Mouse (Mus musculus) midbrain, embryonic 16.5 days (tissue): ENCODE measurements around the gene Vmn1r52. TPM values are rescaled to one million over a fixed set of nuclear protein-coding genes. Genes with fewer than 3 reads are reported as not detected.
"Not testable (repeated sequence)": the region's sequence is repeated elsewhere in the genome, so short reads cannot be mapped to it uniquely, and the experiment has no call there.

Source experiments
- ATAC-seq: fragments of 200-750 bp; cut with Nextera tagmentation; 2 replicates; pipeline ENCODE4 v1.8.0; 2017; ENCODE audit warnings: moderate TSS enrichment
- H3K27ac ChIP-seq: fragments of 300-500 bp; sonication (generic); 2 replicates; pipeline ENCODE4 v1.5.1; 2014; ENCODE audit warnings: mild to moderate bottlenecking, low read length, mixed read lengths
- H3K27me3 ChIP-seq: fragments of 300-500 bp; sonication (generic); 2 replicates; pipeline ENCODE4 v1.6.1; 2014; ENCODE audit warnings: low read depth, low read length, mixed read lengths; ENCODE audit not compliant: control insufficient read depth, insufficient read depth
- H3K36me3 ChIP-seq: fragments of 300-500 bp; sonication (generic); 2 replicates; pipeline ENCODE4 v1.6.1; 2014; ENCODE audit warnings: mild to moderate bottlenecking, low read length, moderate library complexity, mixed read lengths; ENCODE audit not compliant: control insufficient read depth, insufficient read depth
- H3K4me1 ChIP-seq: fragments of 300-500 bp; sonication (generic); 2 replicates; pipeline ENCODE4 v1.6.1; 2014; ENCODE audit warnings: mild to moderate bottlenecking, low read length, mixed read lengths; ENCODE audit not compliant: control insufficient read depth, insufficient read depth
- H3K4me2 ChIP-seq: fragments of 300-500 bp; sonication (generic); 2 replicates; pipeline ENCODE4 v1.6.1; 2014; ENCODE audit warnings: mild to moderate bottlenecking, low read length, mixed read lengths
- H3K4me3 ChIP-seq: fragments of 300-500 bp; sonication (generic); 2 replicates; pipeline ENCODE4 v1.5.1; 2014; ENCODE audit warnings: low read depth, mild to moderate bottlenecking, low read length, moderate library complexity, mixed read lengths
- H3K9ac ChIP-seq: fragments of 300-500 bp; sonication (generic); 2 replicates; pipeline ENCODE4 v1.6.1; 2014; ENCODE audit warnings: low read depth, low read length, mixed read lengths
- H3K9me3 ChIP-seq: fragments of 300-500 bp; sonication (generic); replicated peaks from 2 replicates; pipeline ENCODE4 v1.6.1; 2014; ENCODE audit warnings: mild to moderate bottlenecking, low read length, mixed read lengths; ENCODE audit not compliant: control insufficient read depth, poor library complexity, severe bottlenecking
- WGBS: fragments of 180-500 bp; shearing (Covaris S2); extraction: QIAGEN DNeasy Blood & Tissue Kit; methylation state at CpG from one replicate; pipeline ENCODE4 v1.1.7; 2014; 5-methylcytosine and 5-hydroxymethylcytosine counted together
- polyA plus RNA-seq: library from polyadenylated mRNA; unstranded; fragments of >200 nt; fragmentation: Nextera tagmentation; extraction: Ambion mirVana; gene quantifications from 2 replicates; pipeline ENCODE4 v1.2.1, GENCODE M21; 2015

Gene Vmn1r52
- polyA plus RNA-seq = not detected in 2 replicates

DNA sequence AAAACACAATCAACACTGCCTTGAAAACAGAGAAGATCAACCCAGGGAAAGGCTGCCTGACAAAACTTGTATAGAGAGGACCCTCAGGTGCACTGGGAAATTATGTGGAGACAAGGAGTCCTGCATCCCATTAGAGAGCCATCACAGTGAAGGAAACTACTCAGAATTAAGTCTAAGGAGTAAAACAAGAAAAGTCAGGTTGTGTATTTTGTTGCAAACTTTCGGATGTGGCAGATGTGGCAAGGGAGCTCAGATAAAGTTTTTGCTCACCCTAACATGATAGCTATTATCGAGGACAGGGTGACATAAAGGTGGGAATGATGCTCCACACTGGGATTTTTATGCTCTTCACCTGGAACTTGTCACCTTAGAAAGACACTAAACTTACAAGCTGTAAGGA, at the start of gene Vmn1r52:
Gene Vmn1r52 (plus strand): TSS at position 301 of the 400 bp plus-strand sequence.
- H3K9ac ChIP-seq = no peak within 1 kb of the TSS
- H3K27me3 ChIP-seq = no peaks in the 10 kb centered on the region
- 0 out of 2 replicates have a peak, but pooled peaks cover 3% of the 10 kb centered on the region for H3K9me3 ChIP-seq
- no peak within 1 kb of the TSS for H3K4me3 ChIP-seq
- no peak within 1 kb of the TSS for H3K4me2 ChIP-seq
- no peaks in the 10 kb centered on the region for H3K4me1 ChIP-seq
- no peaks in the 10 kb centered on the region for H3K36me3 ChIP-seq
- ATAC-seq = no peak
- H3K27ac ChIP-seq = no peak within 1 kb of the TSS
- WGBS = 79% methylated on average over 2 of the region's 2 CpGs

DNA sequence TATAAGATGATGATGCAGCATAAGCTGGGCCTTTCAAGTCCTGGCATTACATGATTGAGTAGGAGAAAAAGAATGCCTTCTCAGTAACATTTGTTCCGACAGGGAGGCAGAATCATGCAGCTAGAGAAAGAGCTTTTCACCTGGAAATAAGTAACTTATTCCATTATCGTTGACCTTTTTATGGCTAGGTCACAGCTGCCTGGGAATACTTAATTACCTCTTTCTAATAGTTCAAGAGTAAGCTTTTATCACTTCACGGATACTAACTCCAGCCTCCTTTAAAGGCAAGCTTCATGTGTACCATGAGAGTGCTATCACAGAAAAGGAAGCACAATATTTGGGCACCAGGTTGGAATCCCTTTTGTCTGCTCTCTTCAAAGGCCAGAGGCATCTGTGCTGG, 14.5 kb upstream of the Vmn1r52 start:
- no peak for ATAC-seq

DNA sequence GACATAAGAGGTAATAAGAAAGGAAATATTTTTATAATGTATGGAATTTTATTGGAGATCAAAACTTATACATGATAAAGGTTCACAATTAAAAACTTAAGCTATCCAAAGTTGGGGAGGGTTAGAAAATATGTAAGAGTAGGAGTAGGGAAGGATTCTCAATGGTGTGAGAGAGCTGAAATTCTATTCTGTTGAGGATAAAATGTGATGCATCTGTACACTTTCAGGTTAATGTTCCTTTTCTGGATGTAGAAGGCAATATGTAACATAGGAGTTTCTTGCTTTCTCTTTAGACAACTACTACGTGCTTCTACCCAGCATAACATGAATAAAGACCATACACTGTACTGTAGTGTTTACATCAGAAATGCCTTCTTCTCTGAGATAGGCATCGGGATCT, 27.9 kb downstream of the Vmn1r52 start, which contains the start of gene V1ra8:
Gene V1ra8 (plus strand): TSS at position 301 of the 400 bp plus-strand sequence.
- not testable (repeated sequence) for H3K9ac ChIP-seq, H3K27me3 ChIP-seq, ATAC-seq, H3K4me1 ChIP-seq, H3K4me2 ChIP-seq, H3K4me3 ChIP-seq, H3K36me3 ChIP-seq, H3K9me3 ChIP-seq, H3K27ac ChIP-seq
- 90% methylated on average over 2 of the region's 2 CpGs for WGBS

More for the DNA sequence above, 14.5 kb upstream of the Vmn1r52 start:
- H3K9ac ChIP-seq = no peak overlapping the region
- no peak overlapping the region for H3K4me2 ChIP-seq
- no peaks in the 10 kb centered on the region for H3K36me3 ChIP-seq
- no peaks in the 10 kb centered on the region for H3K4me1 ChIP-seq
- no peak overlapping the region for H3K4me3 ChIP-seq
- 0 out of 2 replicates have a peak, but pooled peaks cover 2% of the 10 kb centered on the region for H3K9me3 ChIP-seq
- H3K27me3 ChIP-seq = no peaks in the 10 kb centered on the region
- 86% methylated on average over 3 of the region's 3 CpGs for WGBS
- H3K27ac ChIP-seq = no peak overlapping the region

DNA sequence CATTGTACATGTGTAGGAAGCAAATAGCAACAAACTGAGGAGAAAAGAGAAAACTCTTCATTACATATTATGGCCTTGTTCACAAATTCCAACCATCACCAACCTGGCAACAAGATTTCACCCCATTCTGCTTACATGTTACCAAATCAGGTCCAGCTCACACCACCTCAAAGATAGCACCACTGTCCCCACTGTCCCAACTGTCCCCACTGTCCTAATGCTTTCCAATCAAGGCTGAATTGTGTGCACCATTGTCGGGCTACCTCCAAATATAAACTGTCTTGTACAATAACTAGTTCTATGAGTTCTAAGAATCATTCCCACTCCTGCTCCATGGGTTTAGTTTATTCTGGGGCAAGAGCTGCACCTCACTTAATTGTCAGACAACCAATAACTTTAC, 49.7 kb downstream of the Vmn1r52 start, which contains the start of gene Vmn1r53:
Gene Vmn1r53 (minus strand): TSS at position 101 of the 400 bp plus-strand sequence.
- H3K36me3 ChIP-seq = no peaks in the 10 kb centered on the region
- 81% methylated on average over 1 of the region's 1 CpGs for WGBS
- H3K27ac ChIP-seq = no peak within 1 kb of the TSS
- no peak within 1 kb of the TSS for H3K9ac ChIP-seq
- H3K4me2 ChIP-seq = no peak within 1 kb of the TSS
- no peak within 1 kb of the TSS for H3K4me3 ChIP-seq
- no peaks in the 10 kb centered on the region for H3K27me3 ChIP-seq
- H3K4me1 ChIP-seq = no peaks in the 10 kb centered on the region
- no peak for ATAC-seq
- H3K9me3 ChIP-seq = no peaks in the 10 kb centered on the region

Other genes starting within 250 kb of the Vmn1r52 start
- gene Vmn1r45, start 234.2 kb upstream of the Vmn1r52 start, polyA plus RNA-seq = not detected in 2 replicates
- not detected in 2 replicates for gene Vmn1r46, start 205.5 kb upstream of the Vmn1r52 start, polyA plus RNA-seq
- gene Vmn1r47, start 158.7 kb upstream of the Vmn1r52 start, polyA plus RNA-seq = not detected in 2 replicates
- gene Vmn1r48, start 138.0 kb upstream of the Vmn1r52 start, polyA plus RNA-seq = not detected in 2 replicates
- gene Vmn1r49, start 96.3 kb upstream of the Vmn1r52 start, polyA plus RNA-seq = not detected in 2 replicates
- gene Vmn1r50, start 73.4 kb upstream of the Vmn1r52 start, polyA plus RNA-seq = not detected in 2 replicates
- gene Vmn1r51, start 52.2 kb upstream of the Vmn1r52 start, polyA plus RNA-seq = 0.05 TPM in 1 of 2 replicates, not detected in the other
- not detected in 2 replicates for gene V1ra8, start 28.0 kb downstream of the Vmn1r52 start, polyA plus RNA-seq
- gene Vmn1r53, start 49.6 kb downstream of the Vmn1r52 start, polyA plus RNA-seq = not detected in 2 replicates
- not detected in 2 replicates for gene Vmn1r54, start 71.5 kb downstream of the Vmn1r52 start, polyA plus RNA-seq
- not detected in 2 replicates for gene BC048671, start 126.4 kb downstream of the Vmn1r52 start, polyA plus RNA-seq
- gene Chst13, start 150.4 kb downstream of the Vmn1r52 start, polyA plus RNA-seq = 0.11 TPM in 1 of 2 replicates, not detected in the other
- not detected in 2 replicates for gene Uroc1, start 158.5 kb downstream of the Vmn1r52 start, polyA plus RNA-seq
- gene Zxdc, start 194.7 kb downstream of the Vmn1r52 start, polyA plus RNA-seq = 8.8 and 9.2 TPM in 2 replicates